Mouse (Mus musculus): ENCODE measurements around the gene Cbarp.

The Cbarp gene

DNA sequence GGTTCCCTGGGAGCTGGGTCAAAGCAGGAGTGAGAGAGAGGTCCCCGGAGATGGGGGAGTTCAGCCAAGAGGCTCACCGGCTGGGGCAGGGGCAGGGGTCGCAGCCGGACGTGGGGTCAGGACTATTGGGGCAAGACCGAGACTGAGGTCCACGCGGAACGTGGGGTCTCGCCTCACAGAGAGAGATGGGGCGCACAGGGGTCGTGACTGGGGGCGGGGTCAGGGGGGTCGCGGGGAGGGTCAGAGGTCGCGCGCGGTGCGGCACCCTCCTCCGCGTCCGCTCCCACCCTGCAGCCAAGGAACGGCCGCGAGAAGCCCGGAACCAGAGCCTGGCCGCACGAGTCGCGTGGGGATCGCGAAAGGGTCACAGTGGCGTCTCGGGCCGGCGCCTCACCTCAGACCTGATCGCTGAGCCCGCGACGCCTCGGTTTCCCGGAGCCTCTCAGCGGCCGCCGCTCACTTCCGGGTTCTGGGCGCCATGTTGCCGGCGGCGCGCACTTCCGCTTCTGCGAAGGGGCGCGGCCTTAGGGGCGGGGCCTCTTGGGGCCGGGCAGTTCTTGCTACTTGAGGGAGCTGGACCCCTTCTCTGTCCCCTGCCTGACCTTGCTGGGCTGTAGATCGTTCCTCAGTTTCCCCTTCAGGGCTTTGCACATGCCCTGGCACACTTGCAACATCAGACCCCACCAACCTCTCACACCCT lies 38.3 kb downstream of the Cbarp start:
- no peak for DNase-seq (ENCODE audit: extremely low spot score, low read depth, low spot score)

DNA sequence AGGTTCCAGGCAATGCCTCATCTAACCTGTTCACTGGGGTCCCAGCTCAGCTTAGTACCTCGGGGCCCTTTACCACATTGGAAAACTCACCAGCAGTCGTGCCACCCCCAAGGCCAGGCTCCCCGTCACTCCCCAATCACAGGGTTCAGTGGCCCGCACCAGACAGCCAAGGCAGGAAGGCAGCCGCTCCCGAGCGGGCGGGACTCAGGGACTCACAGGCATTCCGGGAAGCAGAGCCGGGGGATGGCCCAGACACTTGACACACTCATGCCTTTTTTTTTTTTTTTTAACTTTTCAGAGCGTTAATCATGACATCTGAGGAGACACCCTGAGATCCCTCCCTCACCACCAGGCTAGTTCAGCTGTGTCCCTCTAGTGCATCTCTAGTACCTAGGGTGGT lies 39.7 kb downstream of the Cbarp start:
- no peak for DNase-seq (ENCODE audit: extremely low spot score, low read depth, low spot score)

DNA sequence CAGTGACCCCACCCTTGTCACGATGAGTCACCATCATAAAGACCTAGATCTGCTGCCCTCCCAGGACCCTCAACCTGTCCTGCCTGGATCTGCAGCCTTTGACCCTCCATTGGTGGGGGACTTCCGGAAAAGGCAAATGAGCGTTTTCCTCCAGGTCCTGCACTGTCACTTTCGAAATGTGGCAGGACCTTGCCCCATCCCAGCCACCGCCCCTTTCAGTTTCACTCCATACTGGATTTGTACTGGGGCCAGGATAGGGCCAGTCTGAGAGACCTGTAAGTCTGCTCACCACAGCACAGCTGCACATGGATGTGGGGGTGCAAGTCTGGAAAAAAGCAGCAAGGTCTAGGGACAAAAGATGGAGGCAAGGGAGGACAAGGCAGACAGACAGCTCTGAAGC lies 42.0 kb downstream of the Cbarp start:
- DNase-seq (ENCODE audit: extremely low spot score, low read depth, low spot score), result no peak

DNA sequence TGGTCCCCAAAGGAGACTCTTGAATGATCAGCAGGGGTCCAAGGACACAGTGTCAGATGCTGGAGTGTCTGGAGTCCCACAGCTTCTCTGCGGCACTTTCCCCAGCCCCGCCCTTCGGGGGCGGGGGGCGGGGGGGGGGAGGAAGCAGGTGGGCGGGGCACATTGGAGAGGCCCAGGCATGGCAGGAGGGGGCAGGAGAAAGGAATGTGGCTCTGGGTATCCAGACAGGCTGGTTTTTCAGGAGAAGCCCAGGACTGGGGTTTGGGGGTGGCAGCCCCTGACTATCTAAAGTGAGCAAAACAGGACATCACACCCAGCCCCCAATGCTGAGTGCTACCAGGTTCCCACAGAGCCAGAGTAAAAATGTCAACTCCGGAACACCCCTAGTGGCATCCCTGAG lies 43.4 kb downstream of the Cbarp start:
- DNase-seq (ENCODE audit: extremely low spot score, low read depth, low spot score), result no peak

- DNase-seq (ENCODE audit: extremely low spot score, low read depth, low spot score), result no peak
These were observed 45.1 kb downstream of the Cbarp start for GRCm38 (mm10) chr10:80095547-80095946.

DNA sequence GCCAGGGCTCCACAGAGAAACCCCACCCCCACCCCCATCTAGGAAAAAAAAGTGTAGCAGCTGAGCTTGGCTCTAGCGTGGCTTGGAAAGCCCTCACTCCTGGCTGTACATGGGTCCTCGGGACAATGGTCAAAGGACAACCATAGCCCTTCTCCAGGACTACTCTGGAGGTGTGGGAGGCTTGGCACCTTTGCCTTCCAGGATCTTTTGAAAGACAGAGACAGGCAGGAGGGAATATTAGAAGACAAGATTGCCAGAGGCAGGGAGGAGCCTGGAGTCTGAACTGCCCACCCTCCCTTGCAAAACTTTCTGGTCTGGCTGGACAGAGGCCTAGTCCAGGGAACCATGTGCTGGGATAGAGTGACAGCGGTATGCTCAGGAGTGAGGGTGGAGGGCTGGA lies 46.0 kb downstream of the Cbarp start:
- DNase-seq (ENCODE audit: extremely low spot score, low read depth, low spot score), result no peak

DNA sequence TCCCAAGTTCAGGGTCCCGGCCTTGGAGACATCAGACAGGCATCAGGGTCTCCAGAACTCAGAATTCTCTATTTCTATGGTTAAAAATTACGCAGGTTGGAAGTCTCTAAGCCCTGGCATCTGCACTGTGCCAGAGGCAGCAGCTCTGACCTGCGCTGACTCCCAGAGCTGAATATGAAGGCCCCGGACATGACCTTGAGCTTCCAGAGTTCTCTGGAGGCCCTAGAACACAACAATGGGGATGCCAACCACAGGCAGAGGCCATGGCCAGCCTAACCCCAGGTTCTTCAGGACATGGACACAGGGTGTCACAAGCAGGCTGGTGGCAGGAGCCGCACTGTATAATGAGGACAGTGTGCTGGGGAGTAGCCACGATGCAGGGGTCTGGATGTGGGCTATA lies 46.5 kb downstream of the Cbarp start:
- no peak for DNase-seq (ENCODE audit: extremely low spot score, low read depth, low spot score)

DNA sequence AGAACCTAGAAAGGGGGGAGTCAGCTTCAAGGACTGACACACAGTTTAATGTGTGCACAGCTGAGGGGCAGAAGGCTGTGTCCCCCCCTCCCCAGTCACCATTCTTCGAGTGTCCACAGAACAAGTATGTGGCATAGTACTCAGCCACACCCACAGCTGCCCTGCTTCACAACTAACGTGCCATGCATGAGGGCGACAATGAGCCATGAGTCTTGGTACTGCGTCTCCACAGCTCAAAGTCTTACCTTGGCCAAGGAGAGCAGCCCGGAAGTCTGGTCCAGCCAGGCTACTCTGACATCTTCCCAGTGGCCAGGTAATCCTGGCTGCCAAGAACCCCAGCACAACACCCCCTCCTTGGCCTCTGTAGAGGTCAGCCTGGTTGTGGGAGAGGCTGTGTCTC lies 47.9 kb downstream of the Cbarp start:
- DNase-seq (ENCODE audit: extremely low spot score, low read depth, low spot score), result no peak

DNA sequence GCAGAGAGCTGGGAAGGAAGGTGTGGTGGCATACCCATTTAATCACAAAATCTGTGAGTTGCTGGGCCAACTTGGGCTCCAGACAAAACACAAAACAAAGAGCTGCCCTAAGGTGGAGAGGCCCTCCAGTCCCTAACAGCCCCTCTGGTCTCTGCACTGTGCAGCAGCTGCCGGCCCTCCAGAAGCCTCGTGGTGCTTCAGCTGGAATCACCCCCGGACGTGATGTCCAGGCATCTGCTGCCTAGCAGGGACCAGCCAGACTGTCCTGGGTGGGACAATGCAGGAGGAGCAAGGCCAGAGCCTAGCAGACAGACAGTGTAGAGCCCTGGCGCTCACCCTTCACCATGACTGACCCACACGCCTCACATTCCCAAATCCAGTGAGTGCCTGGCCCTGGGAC lies 49.1 kb downstream of the Cbarp start:
- DNase-seq (ENCODE audit: extremely low spot score, low read depth, low spot score), result no peak

- DNase-seq (ENCODE audit: extremely low spot score, low read depth, low spot score), result no peak
These were observed 51.5 kb downstream of the Cbarp start for GRCm38 (mm10) chr10:80089146-80089545.

DNA sequence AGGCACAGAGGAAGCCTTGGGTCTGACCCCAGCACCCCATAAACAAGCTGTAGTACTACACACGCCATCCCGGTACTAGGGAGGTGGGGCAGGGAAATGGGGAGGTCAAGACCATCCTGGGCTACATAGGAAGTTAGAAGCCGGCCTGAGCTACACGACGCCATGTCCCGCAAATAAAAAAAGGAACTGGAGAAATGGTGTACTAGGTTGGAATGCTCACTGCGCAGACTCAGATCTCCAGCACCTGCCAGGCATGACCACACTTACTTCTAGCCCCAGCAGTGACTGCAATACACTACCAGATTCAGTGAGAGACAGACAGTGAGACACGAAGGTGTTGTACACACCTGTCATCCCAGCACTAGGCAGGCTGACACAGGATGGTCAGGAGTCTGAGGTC lies 53.2 kb downstream of the Cbarp start:
- no peak for DNase-seq (ENCODE audit: extremely low spot score, low read depth, low spot score)

DNA sequence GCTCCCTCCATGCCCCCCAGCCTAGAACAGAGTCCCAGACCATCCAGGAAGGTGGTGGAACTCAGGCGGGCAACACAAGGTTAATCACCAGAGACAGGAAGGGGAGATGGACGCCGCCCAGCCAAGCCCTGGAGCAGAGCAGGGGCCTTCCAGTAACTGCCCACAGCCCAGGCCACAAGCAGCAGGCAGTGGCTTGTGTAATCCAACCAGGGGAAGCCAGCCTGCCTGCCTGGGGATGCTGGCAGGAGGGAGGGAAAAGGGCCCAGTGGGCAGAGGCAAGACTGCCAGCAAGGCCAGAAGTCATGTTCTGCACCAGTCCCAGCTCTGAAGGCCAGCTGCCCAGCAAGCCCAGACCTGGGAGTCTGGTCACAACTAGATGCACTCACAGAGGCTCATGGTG lies 53.8 kb downstream of the Cbarp start:
- no peak for DNase-seq (ENCODE audit: extremely low spot score, low read depth, low spot score)

DNA sequence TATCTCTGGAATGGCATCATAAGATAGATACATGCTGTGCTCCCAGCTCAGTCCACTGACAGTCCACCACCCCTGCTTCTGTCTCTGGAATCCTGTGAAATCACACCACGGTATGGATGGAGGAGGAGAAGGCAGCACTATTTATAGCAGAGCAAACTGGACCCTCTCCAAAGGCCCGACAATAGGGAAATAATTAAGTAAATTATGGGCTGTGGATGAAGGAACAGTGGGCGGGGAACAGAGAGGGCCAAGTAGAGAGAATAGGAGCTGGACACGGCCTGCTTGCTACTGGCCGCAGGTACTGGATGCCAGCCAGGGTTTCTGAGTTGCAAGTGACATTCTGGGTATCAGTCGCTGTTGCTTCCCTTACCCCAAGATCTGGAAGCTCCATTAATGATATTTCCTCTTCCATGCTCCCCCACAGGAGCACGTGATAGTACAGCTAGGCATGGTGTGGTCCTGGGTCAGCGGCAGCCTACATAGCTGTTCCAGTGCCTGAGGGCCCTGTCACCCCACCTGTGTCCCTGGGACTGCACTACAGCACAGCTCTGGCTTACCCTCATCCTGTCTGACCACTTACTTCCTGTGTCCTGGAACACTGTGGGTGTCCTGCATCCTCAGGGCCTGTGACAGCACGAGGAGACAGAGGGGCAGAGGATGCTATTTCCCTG lies 55.7 kb downstream of the Cbarp start:
- no peak for DNase-seq (ENCODE audit: extremely low spot score, low read depth, low spot score)

DNA sequence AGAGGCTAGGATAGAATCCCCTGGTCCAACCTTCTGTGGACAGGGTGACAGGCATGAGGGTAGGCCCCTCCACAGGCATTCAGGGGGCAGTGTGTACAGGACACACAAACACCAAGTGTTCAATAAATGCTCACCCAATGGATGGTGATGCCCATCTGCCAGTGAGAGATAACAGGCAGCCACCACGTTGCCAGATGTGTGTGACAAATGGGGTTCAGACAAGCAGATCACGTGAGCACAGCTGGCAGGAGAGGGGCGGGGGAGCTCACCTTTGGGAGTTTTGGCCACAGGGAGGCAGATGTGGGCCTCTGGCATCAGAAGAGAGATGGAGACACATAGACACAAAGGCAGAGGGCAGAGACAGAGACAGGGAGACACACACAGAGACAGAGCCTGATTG lies 59.6 kb downstream of the Cbarp start:
- DNase-seq (ENCODE audit: extremely low spot score, low read depth, low spot score), result no peak

All from hindlimb bud, embryonic 11.5 days (tissue).